Mouse (Mus musculus) heart, adult 2 months (tissue): ENCODE results near the gene Fam32a.

Experiments
- CTCF ChIP-seq: fragments of 200-600 bp; IDR thresholded peaks from 2 replicates; pipeline ENCODE4 v1.8.1; 2022; ENCODE audit warnings: antibody characterized with exemption, mild to moderate bottlenecking, moderate library complexity
- EP300 ChIP-seq: fragments of 200-500 bp; IDR thresholded peaks from 2 replicates; pipeline ENCODE4 v1.6.1; 2011; ENCODE audit warnings: low read depth, low read length, control low read depth; ENCODE audit not compliant: insufficient read depth
- POLR2A ChIP-seq: fragments of 200-500 bp; IDR thresholded peaks from 2 replicates; pipeline ENCODE4 v1.6.1; 2011; ENCODE audit warnings: mild to moderate bottlenecking, low read depth, low read length, control low read depth; ENCODE audit not compliant: insufficient read depth

- TF ChIP-seq POLR2A, result no peak
- no peak for TF ChIP-seq CTCF
- TF ChIP-seq EP300, result no peak
These were observed 41.9 kb downstream of the Fam32a start for GRCm38 (mm10) chr8:72261431-72261830.
